Mouse (Mus musculus) neural tube, embryonic 11.5 days (tissue): Measurements from ENCODE around the gene Caskin2. TPM values are rescaled to one million over a fixed set of nuclear protein-coding genes. Genes with fewer than 3 reads are reported as not detected.

ENCODE experiments used
- ATAC-seq: fragments of 200-750 bp; cut with Nextera tagmentation; 2 replicates; pipeline ENCODE4 v1.8.0; 2017; ENCODE audit warnings: moderate number of reproducible peaks, mild to moderate bottlenecking, moderate TSS enrichment, moderate library complexity; ENCODE audit not compliant: insufficient read depth, low FRiP score, low TSS enrichment
- DNase-seq: peaks from one replicate; pipeline ENCODE4 v3.0.0-alpha.2; 2015; ENCODE audit warnings: low spot score
- H3K27ac ChIP-seq: fragments of 300-500 bp; sonication (generic); 2 replicates; pipeline ENCODE4 v1.5.1; 2014; ENCODE audit warnings: low read depth, mild to moderate bottlenecking, low read length
- H3K27me3 ChIP-seq: fragments of 300-500 bp; sonication (generic); 2 replicates; pipeline ENCODE4 v1.6.1; 2014; ENCODE audit warnings: mild to moderate bottlenecking, low read length, mixed read lengths; ENCODE audit not compliant: control insufficient read depth, insufficient read depth
- H3K36me3 ChIP-seq: fragments of 300-500 bp; sonication (generic); 2 replicates; pipeline ENCODE4 v1.6.1; 2014; ENCODE audit warnings: mild to moderate bottlenecking, low read length, moderate library complexity, mixed read lengths; ENCODE audit not compliant: control insufficient read depth, insufficient read depth
- H3K4me1 ChIP-seq: fragments of 300-500 bp; sonication (generic); 2 replicates; pipeline ENCODE4 v1.6.1; 2014; ENCODE audit warnings: low read length, mixed read lengths; ENCODE audit not compliant: control insufficient read depth, insufficient read depth
- H3K4me2 ChIP-seq: fragments of 300-500 bp; sonication (generic); 2 replicates; pipeline ENCODE4 v1.6.1; 2014; ENCODE audit warnings: low read depth, mild to moderate bottlenecking, moderate library complexity
- H3K4me3 ChIP-seq: fragments of 300-500 bp; sonication (generic); 2 replicates; pipeline ENCODE4 v1.5.1; 2014; ENCODE audit warnings: low read depth, low read length
- H3K9ac ChIP-seq: fragments of 300-500 bp; sonication (generic); 2 replicates; pipeline ENCODE4 v1.6.1; 2014; ENCODE audit warnings: mild to moderate bottlenecking, low read length
- H3K9me3 ChIP-seq: fragments of 300-500 bp; sonication (generic); 2 replicates; pipeline ENCODE4 v1.6.1; 2016; ENCODE audit warnings: low read length; ENCODE audit not compliant: control insufficient read depth
- WGBS: fragments of 180-500 bp; shearing (Covaris S2); extraction: QIAGEN DNeasy Blood & Tissue Kit; methylation state at CpG from one replicate; pipeline ENCODE4 v1.1.7; 2014; 5-methylcytosine and 5-hydroxymethylcytosine counted together
- polyA plus RNA-seq: library from polyadenylated mRNA; unstranded; fragments of >200 nt; fragmentation: Nextera tagmentation; extraction: Ambion mirVana; gene quantifications from 2 replicates; pipeline ENCODE4 v1.2.1, GENCODE M21; 2014

The Caskin2 gene
- polyA plus RNA-seq, 1 experiment from 2014 or later: 16.4 TPM

GRCm38 (mm10) chr11:115780141-115781070 lies 33.0 kb downstream of the Caskin2 start:
- H3K4me3 ChIP-seq: peak overlapping the region; percentile 6; the same call in 1 of the 2 replicates
- DNase-seq (peak; percentile 61), ATAC-seq (peak; percentile 65; the same call in 1 of the 2 replicates)
- 13% methylated on average over 20 of the region's 20 CpGs for WGBS
- no peaks in the 10 kb centered on the region for H3K27me3 ChIP-seq
- peak overlapping the region; percentile 45 for H3K4me2 ChIP-seq
- peak overlapping the region; percentile 74 for H3K27ac ChIP-seq
- H3K36me3 ChIP-seq: no peaks in the 10 kb centered on the region
- peaks cover 28% of the 10 kb centered on the region for H3K4me1 ChIP-seq
- H3K9ac ChIP-seq: peak overlapping the region; percentile 24
- no peaks in the 10 kb centered on the region for H3K9me3 ChIP-seq

- Histone ChIP-seq H3K9ac (peak overlapping the region; percentile 37), H3K36me3 (no peaks in the 10 kb centered on the region), H3K27me3 (no peaks in the 10 kb centered on the region), H3K4me3 (no peak overlapping the region), H3K4me2 (peak overlapping the region; percentile 45), H3K9me3 (no peaks in the 10 kb centered on the region), H3K27ac (peak overlapping the region; percentile 74), H3K4me1 (peaks cover 28% of the 10 kb centered on the region)
- ATAC-seq (peak; percentile 85), DNase-seq (peak; percentile 74)
- 6% methylated on average over 9 of the region's 9 CpGs for WGBS
These were observed 34.3 kb downstream of the Caskin2 start for GRCm38 (mm10) chr11:115779038-115779571.

DNA sequence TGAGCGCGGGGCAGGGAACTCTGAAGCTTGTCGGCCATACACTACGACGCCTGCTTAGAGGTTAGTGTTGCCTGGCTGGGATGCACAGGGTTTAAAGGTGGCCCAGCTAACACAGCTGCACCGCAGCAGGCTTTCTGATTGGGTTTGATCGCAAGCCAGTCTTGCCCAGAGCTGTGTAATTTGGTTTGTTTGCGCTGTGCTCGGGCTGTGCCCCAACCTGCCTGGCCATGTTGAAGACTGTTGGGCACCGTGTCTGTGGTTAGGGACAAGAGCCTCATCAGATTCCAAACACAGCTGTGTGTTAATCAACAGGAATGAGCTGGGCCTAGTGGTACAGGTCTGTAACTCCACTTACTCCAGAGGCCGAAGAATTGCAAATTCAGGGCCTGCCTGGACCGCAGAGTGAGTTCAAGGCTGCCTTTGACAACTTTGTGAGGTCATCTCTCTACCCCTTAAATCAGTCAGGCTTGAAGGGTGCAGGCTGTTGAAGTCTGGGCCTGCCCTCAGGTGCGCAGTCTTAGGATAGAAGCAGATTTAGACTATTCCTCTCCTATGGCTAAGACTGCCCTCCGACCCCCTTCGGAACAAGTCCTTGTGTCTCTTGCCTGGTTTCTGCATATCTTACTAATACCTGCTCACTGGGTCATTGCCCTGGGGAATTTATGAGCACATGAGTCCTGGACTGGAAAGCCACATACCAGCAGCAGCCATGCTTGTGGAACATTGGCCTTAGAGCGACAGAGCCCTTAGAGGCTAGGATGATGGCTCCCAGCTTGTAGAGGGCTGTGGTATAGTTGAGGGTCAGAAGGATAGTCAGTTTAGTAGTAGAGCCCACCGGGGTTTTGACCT lies 35.7 kb downstream of the Caskin2 start:
- peaks cover 28% of the 10 kb centered on the region for H3K4me1 ChIP-seq
- no peaks in the 10 kb centered on the region for H3K9me3 ChIP-seq
- H3K27ac ChIP-seq: no peak overlapping the region
- H3K9ac ChIP-seq: no peak overlapping the region
- no peaks in the 10 kb centered on the region for H3K36me3 ChIP-seq
- 87% methylated on average over 17 of the region's 17 CpGs for WGBS
- H3K4me2 ChIP-seq: no peak overlapping the region
- H3K4me3 ChIP-seq: no peak overlapping the region
- DNase-seq: no peak
- no peaks in the 10 kb centered on the region for H3K27me3 ChIP-seq
- ATAC-seq: no peak

DNA sequence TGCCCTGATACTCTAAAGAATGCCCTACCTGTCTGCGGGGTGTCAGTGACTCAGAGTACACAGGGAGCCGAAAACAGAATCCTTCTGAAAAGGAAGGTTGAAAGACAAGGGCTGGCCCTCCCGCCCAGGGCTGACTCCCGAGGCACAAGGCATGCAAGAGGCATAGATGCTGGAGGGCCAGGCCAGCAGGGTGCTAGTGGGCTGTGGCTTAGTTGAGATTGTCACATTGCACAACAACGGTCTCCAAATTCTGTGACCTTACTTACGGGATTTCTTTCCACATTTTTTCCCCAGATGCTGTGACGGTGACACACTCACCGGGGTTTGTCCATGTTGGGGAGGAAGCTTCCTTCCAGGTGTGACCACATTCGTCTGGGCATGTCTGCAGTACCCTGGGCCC lies 36.5 kb downstream of the Caskin2 start:
- 63% methylated on average over 9 of the region's 9 CpGs for WGBS
- ATAC-seq: no peak
- no peak overlapping the region for H3K4me3 ChIP-seq
- H3K36me3 ChIP-seq: no peaks in the 10 kb centered on the region
- no peaks in the 10 kb centered on the region for H3K9me3 ChIP-seq
- no peak overlapping the region for H3K9ac ChIP-seq
- H3K27ac ChIP-seq: no peak overlapping the region
- no peak overlapping the region for H3K4me2 ChIP-seq
- H3K4me1 ChIP-seq: peaks cover 28% of the 10 kb centered on the region
- no peaks in the 10 kb centered on the region for H3K27me3 ChIP-seq
- no peak for DNase-seq

- Histone ChIP-seq H3K4me1 (peaks cover 25% of the 10 kb centered on the region), H3K27me3 (no peaks in the 10 kb centered on the region), H3K36me3 (no peaks in the 10 kb centered on the region), H3K27ac (no peak overlapping the region), H3K4me2 (no peak overlapping the region), H3K9me3 (no peaks in the 10 kb centered on the region), H3K9ac (no peak overlapping the region), H3K4me3 (no peak overlapping the region)
- DNase-seq: no peak
- no peak for ATAC-seq
- 44% methylated on average over 18 of the region's 18 CpGs for WGBS
These were observed 37.4 kb downstream of the Caskin2 start for GRCm38 (mm10) chr11:115775821-115776665.

DNA sequence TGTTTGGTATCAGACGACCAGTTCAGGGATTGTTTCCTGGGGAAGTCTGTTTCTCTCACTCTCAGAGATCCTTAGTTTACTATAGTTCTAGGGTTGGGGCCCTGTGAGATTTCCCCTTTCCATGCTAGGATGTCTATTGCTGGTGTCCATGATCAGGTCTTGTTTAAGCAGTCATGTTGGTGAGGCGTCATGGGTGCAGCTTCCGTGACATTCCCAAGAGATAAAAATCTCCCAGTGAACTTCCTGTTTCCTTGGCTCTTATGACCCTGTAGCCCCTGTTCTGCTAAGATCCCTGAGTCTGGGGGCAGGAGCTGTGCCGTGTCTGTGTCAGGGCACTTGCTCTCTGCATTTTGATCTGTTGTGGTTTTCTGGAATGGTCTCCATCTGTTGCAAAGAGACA lies 38.8 kb downstream of the Caskin2 start:
- Histone ChIP-seq H3K9ac (no peak overlapping the region), H3K4me2 (no peak overlapping the region), H3K36me3 (no peaks in the 10 kb centered on the region), H3K4me1 (peaks cover 11% of the 10 kb centered on the region), H3K27ac (no peak overlapping the region), H3K9me3 (no peaks in the 10 kb centered on the region), H3K27me3 (no peaks in the 10 kb centered on the region), H3K4me3 (no peak overlapping the region)
- 74% methylated on average over 4 of the region's 4 CpGs for WGBS
- DNase-seq (no peak), ATAC-seq (no peak)

DNA sequence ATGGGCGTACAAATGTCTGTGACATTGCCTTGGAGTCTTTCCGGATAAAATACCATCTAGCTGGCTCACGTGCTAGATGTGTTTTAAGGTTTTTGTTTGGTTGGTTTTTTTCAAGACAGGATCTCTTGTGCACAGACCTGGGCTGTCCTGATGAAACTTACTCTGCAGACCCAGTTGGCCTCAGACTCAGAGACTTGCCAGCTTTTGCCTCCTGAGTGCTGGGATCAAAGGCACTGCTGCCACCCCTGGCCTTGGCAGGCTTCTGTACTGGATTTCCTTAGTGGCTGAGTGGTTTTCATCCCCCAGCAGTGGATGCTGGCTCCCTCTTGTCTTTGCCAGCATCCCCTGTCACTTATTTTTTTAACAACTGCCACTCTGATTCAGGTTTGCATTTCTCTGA lies 44.5 kb downstream of the Caskin2 start:
- Histone ChIP-seq H3K27me3 (no peaks in the 10 kb centered on the region), H3K27ac (peak overlapping the region; percentile 44; the same call in 1 of the 2 replicates), H3K4me3 (no peak overlapping the region), H3K9ac (no peak overlapping the region), H3K4me1 (peaks cover 10% of the 10 kb centered on the region; the same call in 1 of the 2 replicates), H3K4me2 (no peak overlapping the region), H3K9me3 (no peaks in the 10 kb centered on the region), H3K36me3 (no peaks in the 10 kb centered on the region)
- DNase-seq (no peak), ATAC-seq (no peak)
- WGBS: 84% methylated on average over 3 of the region's 3 CpGs

GRCm38 (mm10) chr11:115766981-115767380 lies 46.5 kb downstream of the Caskin2 start:
- Histone ChIP-seq H3K4me1 (peaks cover 10% of the 10 kb centered on the region; the same call in 1 of the 2 replicates), H3K36me3 (no peaks in the 10 kb centered on the region), H3K9ac (no peak overlapping the region), H3K27ac (no peak overlapping the region), H3K9me3 (no peaks in the 10 kb centered on the region), H3K4me2 (peak overlapping the region; percentile 84; the same call in 1 of the 2 replicates), H3K4me3 (no peak overlapping the region), H3K27me3 (no peaks in the 10 kb centered on the region)
- DNase-seq (no peak), ATAC-seq (no peak)
- 95% methylated on average over 8 of the region's 8 CpGs for WGBS
